Mouse (Mus musculus): ENCODE measurements around the gene Scel. TPM values are rescaled to one million over a fixed set of nuclear protein-coding genes. Genes with fewer than 3 reads are reported as not detected.
"Not testable (repeated sequence)": the region's sequence is repeated elsewhere in the genome, so short reads cannot be mapped to it uniquely, and the experiment has no call there.

Scel gene
- 66.6 TPM for polyA plus RNA-seq (2021)

GRCm38 (mm10) chr14:103512802-103513472 lies at the start of gene Scel:
Gene Scel (plus strand): TSS chr14:103513342.
- ATAC-seq (peak; percentile 94), DNase-seq (ENCODE audit: low read depth, low spot score) (peak; percentile 77)
- ChIA-PET POLR2A (interaction anchor here (1.3 to 2.1 kb wide), 2 partner anchors 10 to 13 kb away, joined by 4 to 6 read pairs; no protein-coding TSS in a partner anchor), CTCF (interaction anchor here (0.9 to 4.4 kb wide), 7 partner anchors 11 to 33 kb away, joined by 3 to 15 read pairs (median 4); no protein-coding TSS in a partner anchor)
- no peaks in the 10 kb centered on the region for H3K27me3 ChIP-seq
- in situ Hi-C loops (cut with MboI; ENCODE audit: low pct_unique_long_range_greater_than_20kb) = loop anchor here (25.0 kb wide), 1 partner anchor 426 kb away; the partner anchor contains the start of gene Fbxl3
- no peak for TF ChIP-seq CTCF (IDR thresholded peaks at IDR 0.05)

DNA sequence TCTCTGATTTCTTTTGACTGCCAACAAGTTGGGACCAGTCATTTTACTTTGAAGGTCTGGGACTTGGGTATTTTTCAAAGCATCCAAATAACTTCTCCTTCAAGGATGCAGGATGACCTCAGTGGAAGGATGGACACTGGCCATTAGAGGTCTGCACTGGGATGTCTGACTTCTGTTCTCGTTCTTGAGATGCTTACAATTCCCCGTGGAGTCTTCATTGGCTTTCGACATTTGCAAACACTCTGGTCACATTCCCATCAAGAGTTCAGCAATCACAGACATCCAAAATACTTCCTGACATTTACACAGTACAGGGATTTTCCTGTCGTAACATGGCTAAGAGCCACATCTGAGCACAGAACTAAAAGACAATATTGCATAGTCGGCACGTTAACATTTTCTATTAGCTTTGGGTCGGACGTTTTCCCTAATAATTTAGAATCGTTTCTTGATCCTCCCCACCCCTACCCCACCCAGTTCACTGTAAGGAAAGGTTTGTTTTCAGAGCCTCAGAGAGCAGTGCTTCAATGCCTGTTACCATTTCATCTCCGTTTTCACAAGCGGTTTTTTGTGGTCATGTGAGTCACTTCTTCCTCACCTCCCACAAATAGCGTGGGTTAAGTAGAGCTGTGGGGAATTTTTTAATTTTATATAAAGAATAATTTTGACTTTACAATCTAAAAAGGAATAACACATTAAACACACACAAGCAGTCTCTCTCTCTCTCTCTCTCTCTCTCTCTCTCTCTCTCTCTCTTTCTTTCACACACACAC lies 44.3 kb upstream of the Scel start:
- no peak for TF ChIP-seq CTCF (IDR thresholded peaks at IDR 0.05)
- ATAC-seq (no peak), DNase-seq (ENCODE audit: low read depth, low spot score) (peak; percentile 10)
- in situ Hi-C loops (cut with MboI; ENCODE audit: low pct_unique_long_range_greater_than_20kb) = loop anchor here (5.0 kb wide), 1 partner anchor 117 kb away; no protein-coding TSS in a partner anchor
- CTCF ChIA-PET = no interaction called here
- H3K27me3 ChIP-seq = no peaks in the 10 kb centered on the region
- POLR2A ChIA-PET = no interaction called here

GRCm38 (mm10) chr14:103469464-103470015 lies 43.6 kb upstream of the Scel start:
- POLR2A ChIA-PET = no interaction called here

DNA sequence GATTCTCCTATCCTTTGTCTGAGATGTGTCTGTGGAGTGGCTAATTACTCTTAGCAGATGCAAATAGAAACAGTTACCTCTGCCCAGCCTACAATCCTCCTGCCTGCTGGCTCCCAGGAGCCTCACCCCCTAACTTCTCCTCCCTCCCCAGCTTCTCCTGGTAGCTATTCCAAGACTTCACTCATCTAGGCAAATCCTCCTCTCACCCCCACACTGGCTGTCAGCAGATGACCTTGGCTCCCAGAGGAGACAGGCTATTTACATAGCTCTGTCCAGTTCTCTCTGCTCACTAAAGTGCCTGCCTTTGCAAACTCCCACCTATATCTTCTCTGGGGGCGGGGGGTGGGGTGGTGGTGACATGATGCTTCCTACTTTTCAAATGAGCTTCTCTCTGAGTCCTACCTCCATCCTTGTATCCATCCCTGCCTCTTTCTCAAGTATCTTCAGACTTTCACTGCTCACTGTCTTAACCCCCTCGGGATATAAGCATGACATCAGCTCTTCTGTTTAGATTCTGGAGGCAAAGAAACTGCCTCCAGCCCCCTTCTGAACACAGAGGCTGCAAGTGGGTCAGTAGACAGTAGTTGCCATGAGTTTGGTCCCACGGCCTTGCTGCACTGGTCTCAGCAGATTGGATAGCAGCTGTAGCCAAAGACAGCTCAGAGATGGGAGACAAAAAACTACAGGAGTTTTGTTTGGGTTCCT lies 41.9 kb upstream of the Scel start:
- no peaks in the 10 kb centered on the region for H3K27me3 ChIP-seq
- CTCF ChIA-PET = interaction anchor here (1.2 to 2.5 kb wide), 8 partner anchors 9 to 210 kb away, joined by 3 to 7 read pairs (median 4); no protein-coding TSS in a partner anchor
- in situ Hi-C loops (cut with MboI; ENCODE audit: low pct_unique_long_range_greater_than_20kb) = no loop called here
- TF ChIP-seq CTCF (IDR thresholded peaks at IDR 0.05) = no peak
- POLR2A ChIA-PET = no interaction called here
- DNase-seq (ENCODE audit: low read depth, low spot score) (no peak), ATAC-seq (no peak)

More at GRCm38 (mm10) chr14:103469464-103470015, 43.6 kb upstream of the Scel start:
- CTCF ChIA-PET = no interaction called here
- peak; percentile 69 for TF ChIP-seq CTCF (IDR thresholded peaks at IDR 0.05)
- DNase-seq (ENCODE audit: low read depth, low spot score) = peak; percentile 77
- peak; percentile 96 for ATAC-seq
- no peaks in the 10 kb centered on the region for H3K27me3 ChIP-seq
- in situ Hi-C loops (cut with MboI; ENCODE audit: low pct_unique_long_range_greater_than_20kb) = loop anchor here (5.0 kb wide), 1 partner anchor 117 kb away; no protein-coding TSS in a partner anchor

GRCm38 (mm10) chr14:103471806-103472553 lies 41.2 kb upstream of the Scel start:
- in situ Hi-C loops (cut with MboI; ENCODE audit: low pct_unique_long_range_greater_than_20kb) = no loop called here
- ATAC-seq (no peak), DNase-seq (ENCODE audit: low read depth, low spot score) (no peak)
- ChIA-PET POLR2A (no interaction called here), CTCF (interaction anchor here (1.2 to 2.5 kb wide), 7 partner anchors 8 to 211 kb away, joined by 3 to 7 read pairs (median 3); no protein-coding TSS in a partner anchor)
- no peak for TF ChIP-seq CTCF (IDR thresholded peaks at IDR 0.05)
- no peaks in the 10 kb centered on the region for H3K27me3 ChIP-seq

GRCm38 (mm10) chr14:103472554-103472905 lies 40.6 kb upstream of the Scel start:
- CTCF ChIA-PET = interaction anchor here (1.4 to 2.5 kb wide), 3 partner anchors 8 to 212 kb away, joined by 3 to 7 read pairs (median 5); no protein-coding TSS in a partner anchor
- DNase-seq (ENCODE audit: low read depth, low spot score) = no peak
- no peak for TF ChIP-seq CTCF (IDR thresholded peaks at IDR 0.05)
- POLR2A ChIA-PET = no interaction called here
- no peaks in the 10 kb centered on the region for H3K27me3 ChIP-seq
- in situ Hi-C loops (cut with MboI; ENCODE audit: low pct_unique_long_range_greater_than_20kb) = no loop called here
- ATAC-seq = no peak

GRCm38 (mm10) chr14:103475312-103475711 lies 37.8 kb upstream of the Scel start:
- CTCF ChIA-PET = interaction anchor here (0.8 to 1.1 kb wide), 2 partner anchors 13 to 65 kb away, joined by 4 to 5 read pairs; no protein-coding TSS in a partner anchor
- TF ChIP-seq CTCF (IDR thresholded peaks at IDR 0.05) = no peak
- no peaks in the 10 kb centered on the region for H3K27me3 ChIP-seq
- POLR2A ChIA-PET = interaction anchor here (0.7 kb wide), 1 partner anchor 27 kb away, joined by 3 read pairs; no protein-coding TSS in a partner anchor
- DNase-seq (ENCODE audit: low read depth, low spot score) (no peak), ATAC-seq (no peak)
- in situ Hi-C loops (cut with MboI; ENCODE audit: low pct_unique_long_range_greater_than_20kb) = no loop called here

- DNase-seq (ENCODE audit: low read depth, low spot score); ATAC-seq; in situ Hi-C loops (cut with MboI; ENCODE audit: low pct_unique_long_range_greater_than_20kb); H3K27me3 ChIP-seq; POLR2A ChIA-PET: not testable (repeated sequence)
- CTCF ChIA-PET = interaction anchor here (1.1 kb wide), 1 partner anchor 12 kb away, joined by 5 read pairs; no protein-coding TSS in a partner anchor
Observed at GRCm38 (mm10) chr14:103476232-103476631, 36.9 kb upstream of the Scel start.

GRCm38 (mm10) chr14:103477281-103477680 lies 35.9 kb upstream of the Scel start:
- ATAC-seq (no peak), DNase-seq (ENCODE audit: low read depth, low spot score) (no peak)
- H3K27me3 ChIP-seq = no peaks in the 10 kb centered on the region
- TF ChIP-seq CTCF (IDR thresholded peaks at IDR 0.05) = no peak
- ChIA-PET CTCF (no interaction called here), POLR2A (interaction anchor here (0.5 kb wide), 1 partner anchor 38 kb away, joined by 4 read pairs; no protein-coding TSS in a partner anchor)
- in situ Hi-C loops (cut with MboI; ENCODE audit: low pct_unique_long_range_greater_than_20kb) = no loop called here

Measured in Patski (cell line).